Mouse (Mus musculus) gonadal fat pad, adult 2 months (tissue): Measurements from ENCODE around the gene Nrros. TPM values are rescaled to one million over a fixed set of nuclear protein-coding genes. Genes with fewer than 3 reads are reported as not detected.

ENCODE experiments used
- DNase-seq: peaks from one replicate; pipeline ENCODE4 v3.0.0-alpha.2; 2012; ENCODE audit warnings: low read depth
- polyA plus RNA-seq: library from polyadenylated mRNA; depleted of rRNA; stranded (reverse); fragments of >200 nt; gene quantifications from 2 replicates; pipeline ENCODE4 v1.2.3, GENCODE M21; 2012

The Nrros gene
- polyA plus RNA-seq, 1 experiment: 28.9 TPM

- no peak for DNase-seq
Measured at GRCm38 (mm10) chr16:32160742-32161323, 4.6 kb downstream of the Nrros start.

- no peak for DNase-seq
Measured at GRCm38 (mm10) chr16:32158966-32159365, 6.4 kb downstream of the Nrros start.

- no peak for DNase-seq
Measured at GRCm38 (mm10) chr16:32157369-32157768, 8.0 kb downstream of the Nrros start.

GRCm38 (mm10) chr16:32156719-32157118 is 8.7 kb downstream of the Nrros start:
- DNase-seq: no peak

GRCm38 (mm10) chr16:32154437-32154836 is 11.0 kb downstream of the Nrros start:
- DNase-seq: no peak

GRCm38 (mm10) chr16:32153976-32154375 is 11.4 kb downstream of the Nrros start:
- no peak for DNase-seq

GRCm38 (mm10) chr16:32147589-32148207 is 17.7 kb downstream of the Nrros start:
- no peak for DNase-seq

GRCm38 (mm10) chr16:32144592-32144991 is 20.8 kb downstream of the Nrros start:
- no peak for DNase-seq

GRCm38 (mm10) chr16:32143766-32144165 is 21.6 kb downstream of the Nrros start:
- no peak for DNase-seq

GRCm38 (mm10) chr16:32138954-32139353 is 26.4 kb downstream of the Nrros start:
- no peak for DNase-seq

GRCm38 (mm10) chr16:32135842-32136357 is 29.5 kb downstream of the Nrros start:
- DNase-seq: no peak

- no peak for DNase-seq
Measured at GRCm38 (mm10) chr16:32133148-32133547, 32.2 kb downstream of the Nrros start.

GRCm38 (mm10) chr16:32130190-32130826 is 35.1 kb downstream of the Nrros start:
- DNase-seq: no peak

- DNase-seq: no peak
Measured at GRCm38 (mm10) chr16:32129449-32130189, 35.8 kb downstream of the Nrros start.

GRCm38 (mm10) chr16:32127046-32127445 is 38.3 kb downstream of the Nrros start:
- DNase-seq: no peak

GRCm38 (mm10) chr16:32125364-32125763 is 40.0 kb downstream of the Nrros start:
- no peak for DNase-seq

- DNase-seq: no peak
Measured at GRCm38 (mm10) chr16:32124444-32125335, 40.7 kb downstream of the Nrros start.

- DNase-seq: no peak
Measured at GRCm38 (mm10) chr16:32124020-32124419, 41.4 kb downstream of the Nrros start.

- no peak for DNase-seq
Measured at GRCm38 (mm10) chr16:32120454-32120853, 44.9 kb downstream of the Nrros start.

- DNase-seq: no peak
Measured at GRCm38 (mm10) chr16:32116186-32116585, 49.2 kb downstream of the Nrros start.

GRCm38 (mm10) chr16:32115781-32116180 is 49.6 kb downstream of the Nrros start:
- DNase-seq: no peak
